Mouse (Mus musculus): Measurements from ENCODE around the gene Slc25a51.
"Not testable (repeated sequence)": the region's sequence is repeated elsewhere in the genome, so short reads cannot be mapped to it uniquely, and the experiment has no call there.

Slc25a51 gene

DNA sequence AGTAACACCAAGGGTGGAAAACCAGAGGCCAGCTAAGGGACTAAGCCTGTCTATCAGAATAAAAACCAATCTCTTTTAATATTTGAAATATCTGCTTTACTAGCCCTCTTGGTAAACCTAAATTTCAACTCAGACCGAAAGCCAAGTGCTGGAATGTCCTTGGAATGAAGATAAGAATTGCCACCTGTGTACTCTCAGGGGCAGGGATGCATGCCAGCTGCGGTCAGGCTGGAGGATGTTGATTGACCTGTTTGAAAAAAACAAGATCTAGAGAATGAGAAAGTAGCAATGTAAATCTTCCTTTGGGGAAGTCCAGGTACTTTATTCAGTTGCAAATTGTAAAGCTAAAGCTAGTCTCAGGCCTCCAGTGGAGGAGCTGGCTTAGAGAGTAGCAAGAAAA lies 26.4 kb downstream of the Slc25a51 start:
- POLR2A ChIA-PET: interaction anchor here in 2 of 4 experiments (0.8 to 1.4 kb wide), 3 partner anchors 9 to 370 kb away, joined by 3 to 6 read pairs (median 3); partner anchors contain the start of gene Zbtb5 (in 1 of the 2)
- CTCF ChIA-PET: not testable (repeated sequence)

DNA sequence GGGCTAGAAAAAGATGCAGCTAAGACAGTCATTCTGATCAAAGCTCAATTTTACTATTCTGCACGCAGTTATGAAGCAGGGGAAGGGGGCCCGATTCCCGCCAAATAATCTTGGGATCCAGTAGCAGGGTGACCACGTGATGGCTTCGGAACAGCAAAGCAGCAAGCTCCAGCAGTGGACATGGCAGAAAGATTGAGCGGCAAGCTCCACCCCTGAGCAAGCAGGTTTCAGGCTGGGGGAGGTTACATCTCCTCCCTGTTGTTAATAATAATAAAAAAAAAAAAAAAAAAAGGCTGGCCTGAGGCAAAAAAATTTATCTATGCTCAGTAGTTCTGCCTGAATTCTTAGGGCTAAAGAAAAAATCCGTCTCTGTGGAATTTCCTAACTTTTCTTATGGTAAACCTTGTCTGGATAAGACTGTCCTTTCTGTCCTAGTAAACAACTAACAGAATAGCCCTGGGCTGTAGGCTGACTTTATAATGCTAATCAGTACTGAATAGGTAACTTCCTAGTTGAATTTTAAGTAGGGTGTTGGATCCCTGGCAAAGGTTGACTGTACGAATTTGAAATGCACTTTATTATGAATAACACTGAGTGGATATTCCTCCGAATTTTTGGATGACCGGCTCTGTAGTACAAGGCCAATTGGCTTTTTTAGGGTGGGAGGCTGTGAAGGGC lies 27.5 kb downstream of the Slc25a51 start:
- POLR2A ChIA-PET: interaction anchor here in 3 of 4 experiments (0.7 kb wide), 4 partner anchors 24 to 292 kb away, joined by 3 to 5 read pairs (median 4); no protein-coding TSS in a partner anchor
- CTCF ChIA-PET: interaction anchor here in 2 of 4 experiments (0.7 kb wide), 2 partner anchors 81 to 350 kb away, joined by 4 to 8 read pairs; no protein-coding TSS in a partner anchor

DNA sequence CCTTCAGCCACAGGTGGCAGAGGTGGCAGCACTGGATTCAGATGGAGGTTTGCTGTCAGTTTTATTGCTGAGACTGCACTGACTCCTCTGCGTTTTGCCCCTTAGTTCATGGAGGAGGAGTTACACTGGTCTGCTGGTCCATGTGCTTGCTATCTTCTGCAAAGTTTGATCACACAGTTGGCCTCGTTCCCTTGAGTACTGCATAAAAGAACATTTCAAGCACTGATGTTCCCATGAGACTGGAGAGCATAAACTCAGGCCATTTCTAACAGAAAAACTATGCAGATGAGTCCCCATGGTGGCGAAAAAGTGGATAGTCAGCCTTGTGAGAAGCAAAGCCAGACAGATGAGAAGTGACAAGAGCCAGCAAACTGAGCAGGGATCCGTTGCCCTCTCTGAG lies 32.0 kb downstream of the Slc25a51 start:
- ChIA-PET POLR2A (no interaction called here), CTCF (no interaction called here)

DNA sequence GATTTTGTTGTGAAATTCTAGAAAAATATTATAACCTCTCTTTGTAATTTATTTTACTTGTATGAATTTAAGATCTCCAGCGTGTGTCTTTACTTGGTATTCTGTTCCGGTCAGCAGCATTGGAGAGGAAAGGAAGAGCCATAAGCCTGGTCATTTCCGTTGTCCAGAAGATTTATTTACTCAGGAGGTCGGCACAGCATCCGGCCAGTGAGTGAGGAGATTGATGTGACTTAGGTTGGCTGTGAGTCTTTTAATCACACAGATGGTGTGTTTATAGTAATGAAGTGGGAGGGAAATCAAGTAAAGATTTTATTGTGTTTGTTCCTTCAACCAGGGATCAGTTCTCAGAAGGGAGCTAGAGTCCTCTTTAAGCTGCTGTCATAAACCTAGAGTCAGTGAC lies 33.7 kb downstream of the Slc25a51 start:
- POLR2A ChIA-PET: no interaction called here

DNA sequence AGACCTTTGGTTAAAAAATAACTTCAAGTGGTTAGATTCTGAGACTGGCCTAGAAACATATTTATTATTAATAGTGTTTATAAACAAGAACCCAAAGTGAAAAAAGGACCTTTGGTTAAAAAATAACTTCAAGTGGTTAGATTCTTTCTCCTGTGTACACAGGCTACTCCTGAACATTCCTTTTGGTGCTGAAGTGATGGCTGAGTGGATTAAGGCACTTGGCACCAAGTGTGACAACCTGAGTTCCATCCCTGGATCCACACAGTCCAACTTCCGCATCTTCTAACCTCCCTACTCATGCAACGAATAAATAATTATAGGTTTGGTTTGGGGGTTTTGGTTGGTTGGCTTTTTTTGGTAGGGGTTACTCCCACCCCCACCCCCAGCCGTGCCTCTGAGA lies 37.3 kb downstream of the Slc25a51 start:
- POLR2A ChIA-PET: interaction anchor here in 2 of 4 experiments (0.6 to 0.7 kb wide), 2 partner anchors 66 to 364 kb away, joined by 3 to 4 read pairs; no protein-coding TSS in a partner anchor
- CTCF ChIA-PET: no interaction called here

More for the DNA sequence above, 33.7 kb downstream of the Slc25a51 start:
- CTCF ChIA-PET: no interaction called here

DNA sequence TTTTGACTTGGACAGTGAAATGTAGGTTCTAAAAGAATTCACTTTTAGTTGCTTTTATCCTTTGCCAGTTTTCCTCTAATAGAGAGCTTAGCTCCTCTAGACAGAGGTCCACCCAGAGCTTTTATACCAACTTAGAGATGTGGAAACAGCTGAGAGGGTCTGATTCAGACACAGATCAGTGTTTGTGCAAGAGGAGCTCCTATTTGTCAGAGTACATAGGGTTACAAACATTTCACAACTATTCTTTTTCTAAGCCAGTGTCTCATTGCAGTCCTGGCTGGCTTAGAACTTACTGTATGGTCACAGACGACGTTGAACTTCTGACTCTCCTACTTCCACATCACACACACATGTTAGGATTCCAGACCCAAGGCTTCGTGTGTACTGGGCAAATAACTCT lies 51.9 kb downstream of the Slc25a51 start:
- ChIA-PET POLR2A (interaction anchor here in 1 of 4 experiments (0.9 to 1.5 kb wide), 2 partner anchors 10 to 249 kb away, joined by 3 to 4 read pairs; partner anchors contain the start of gene Tomm5), CTCF (no interaction called here)
